Mouse (Mus musculus): ENCODE results near the gene Kdm4c.
"Not testable (repeated sequence)": the region's sequence is repeated elsewhere in the genome, so short reads cannot be mapped to it uniquely, and the experiment has no call there.

Gene Kdm4c

DNA sequence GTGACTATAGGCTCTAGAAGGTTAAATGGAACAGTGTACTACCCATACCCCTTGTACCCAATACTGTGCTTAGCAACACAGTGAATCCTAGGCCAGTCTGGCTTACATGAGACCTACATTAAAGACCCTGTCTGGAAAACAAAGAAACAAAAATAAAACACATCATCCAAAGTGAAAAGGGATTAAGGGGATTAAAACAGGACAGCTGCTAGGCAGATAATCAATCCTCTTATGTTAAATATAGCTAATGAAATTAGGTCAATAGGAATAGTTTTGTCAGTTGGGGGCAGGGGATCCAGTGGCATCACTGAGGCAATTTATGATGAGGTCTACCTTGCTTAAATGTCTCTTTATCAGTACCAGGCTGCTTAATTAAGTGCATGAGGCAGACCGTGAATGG is at the start of gene Kdm4c:
Gene Kdm4c (plus strand): TSS at position 322 of the 400 bp plus-strand sequence.
- no peak for DNase-seq (ENCODE audit: low read depth)

DNA sequence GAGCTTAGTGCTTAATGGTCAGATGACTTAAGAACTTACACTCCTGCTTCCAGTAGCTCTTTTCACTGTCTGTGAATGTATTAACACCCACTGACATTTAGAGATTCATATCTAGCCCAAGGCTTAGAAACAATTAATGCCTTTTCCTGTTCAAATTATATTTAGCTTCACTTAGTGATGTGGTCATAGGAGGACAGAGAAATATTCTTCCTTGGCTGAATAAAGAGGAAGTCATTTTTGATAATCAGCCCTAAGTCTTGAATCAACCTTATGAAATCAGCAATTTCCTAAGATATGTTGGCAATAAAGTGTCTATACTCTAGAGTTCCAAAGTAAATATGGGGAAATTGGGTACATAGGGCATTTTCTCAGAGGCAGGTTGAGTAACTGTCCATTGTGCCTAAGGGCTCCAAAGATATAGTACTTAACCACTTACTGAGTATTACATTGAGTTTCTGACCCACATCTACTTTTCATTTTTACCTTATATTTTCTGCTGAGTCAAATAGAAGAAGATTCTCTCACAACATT is 41.0 kb upstream of the Kdm4c start:
- DNase-seq (ENCODE audit: low read depth) = no peak

DNA sequence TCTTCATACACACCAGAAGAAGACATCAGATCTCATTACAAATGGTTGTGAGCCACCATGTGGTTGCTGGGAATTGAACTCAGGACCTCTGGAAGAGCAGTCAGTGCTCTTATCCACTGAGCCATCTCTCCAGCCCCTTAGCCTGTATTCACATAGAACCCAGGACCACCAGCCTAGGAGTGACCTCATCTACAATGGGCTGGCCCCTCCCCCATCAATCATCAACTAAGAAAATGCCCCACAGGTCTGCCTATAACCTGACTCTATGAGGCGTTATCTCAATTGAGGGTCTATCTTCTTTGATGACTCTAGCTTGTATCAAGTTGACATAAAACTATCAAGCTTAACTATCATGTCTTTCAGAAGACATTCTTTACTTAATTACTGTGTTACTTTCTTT is 20.5 kb upstream of the Kdm4c start:
- DNase-seq (ENCODE audit: low read depth) = not testable (repeated sequence)

DNA sequence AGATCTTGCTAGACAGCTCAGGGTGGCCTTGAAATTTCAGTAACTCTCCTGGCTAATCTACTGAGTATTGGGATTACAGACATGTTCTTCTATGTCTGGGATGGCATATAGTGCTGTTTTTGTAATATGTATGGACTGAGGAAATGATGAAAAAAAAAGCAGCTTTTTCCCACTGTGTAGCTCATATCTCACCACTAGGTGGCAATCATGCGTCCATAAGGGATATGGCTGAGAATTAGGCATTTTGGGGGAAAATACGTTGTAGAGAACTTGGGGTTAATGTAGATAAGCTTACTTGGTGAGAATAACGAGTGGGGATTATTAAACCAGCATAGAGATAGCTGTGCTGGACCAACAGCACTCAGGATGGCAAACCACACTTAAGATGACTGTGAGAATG is 19.9 kb upstream of the Kdm4c start:
- peak; percentile 8 for DNase-seq (ENCODE audit: low read depth)

DNA sequence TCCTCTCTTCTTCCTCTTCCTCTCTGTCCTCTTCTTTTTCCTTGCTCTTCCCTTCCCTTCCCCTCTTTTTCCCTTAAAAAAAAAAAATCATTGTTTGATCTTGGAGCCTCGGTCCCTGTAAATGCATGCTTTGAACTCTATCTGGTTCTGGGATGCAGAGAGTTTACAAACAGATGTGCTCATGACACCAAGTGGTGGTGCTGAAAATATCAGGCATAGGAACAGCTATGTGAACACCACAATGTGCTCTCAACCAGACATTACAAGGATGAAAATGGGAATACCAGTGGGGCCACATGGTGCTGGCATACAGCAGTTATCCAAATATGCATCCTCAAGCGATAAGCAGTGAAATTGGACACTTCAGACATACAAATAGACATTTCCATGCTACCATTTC is 18.1 kb upstream of the Kdm4c start:
- DNase-seq (ENCODE audit: low read depth) = no peak

DNA sequence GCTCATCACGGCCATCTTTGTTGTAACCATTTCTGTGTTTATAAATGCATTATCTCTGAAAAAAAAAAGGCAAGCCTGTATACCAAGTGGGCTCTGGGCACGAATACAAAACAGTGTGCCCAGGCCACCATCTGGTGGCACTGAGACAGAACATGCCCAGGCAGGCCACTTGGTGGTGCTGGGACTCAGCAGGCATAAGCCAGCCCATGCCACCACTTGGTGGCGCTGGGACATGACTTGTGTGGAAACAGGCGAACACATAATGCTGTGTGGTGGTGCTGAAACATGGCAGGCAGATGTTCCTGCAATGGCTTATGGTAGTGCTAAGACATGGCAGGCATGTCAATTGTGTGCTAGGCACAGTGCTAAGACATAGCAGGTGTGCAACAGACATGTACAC is 11.3 kb upstream of the Kdm4c start:
- no peak for DNase-seq (ENCODE audit: low read depth)

DNA sequence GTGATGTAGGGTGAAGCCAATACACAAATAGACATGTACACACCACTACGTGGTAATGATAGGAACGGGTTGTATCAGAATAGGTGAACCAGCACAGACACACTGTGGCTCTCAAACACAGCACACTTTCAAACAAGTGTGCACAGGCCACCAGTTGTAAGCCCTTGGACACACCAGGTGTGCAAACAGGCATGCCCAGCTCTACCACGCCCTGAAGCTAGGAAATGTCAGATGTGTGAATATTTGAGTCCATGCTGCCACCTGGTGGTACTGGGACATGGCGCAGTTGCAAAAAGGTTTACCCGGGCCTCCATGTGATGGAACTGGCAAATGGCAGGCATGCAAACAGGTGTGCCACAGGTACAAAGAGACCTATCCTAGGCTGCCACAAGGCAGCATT is 10.9 kb upstream of the Kdm4c start:
- DNase-seq (ENCODE audit: low read depth) = no peak

DNA sequence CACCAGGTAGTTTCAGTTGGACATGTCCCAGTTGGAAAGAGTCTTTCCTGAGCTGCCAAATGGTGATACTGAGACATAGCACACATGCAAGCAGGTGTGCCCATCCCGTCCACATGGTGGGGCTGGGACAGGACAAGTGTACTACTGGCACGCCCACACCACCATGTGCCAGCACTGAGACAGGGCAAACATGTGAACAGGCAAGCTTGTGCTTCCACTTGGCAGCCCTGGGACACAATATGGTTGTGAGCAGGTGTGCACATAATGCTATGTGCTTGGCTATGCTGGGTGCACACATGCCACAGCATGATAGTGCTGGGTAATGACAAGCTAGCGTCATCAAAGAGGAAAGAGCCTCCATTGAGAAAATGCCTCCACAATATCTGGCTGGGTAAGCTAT is 8.8 kb upstream of the Kdm4c start:
- DNase-seq (ENCODE audit: low read depth) = no peak

DNA sequence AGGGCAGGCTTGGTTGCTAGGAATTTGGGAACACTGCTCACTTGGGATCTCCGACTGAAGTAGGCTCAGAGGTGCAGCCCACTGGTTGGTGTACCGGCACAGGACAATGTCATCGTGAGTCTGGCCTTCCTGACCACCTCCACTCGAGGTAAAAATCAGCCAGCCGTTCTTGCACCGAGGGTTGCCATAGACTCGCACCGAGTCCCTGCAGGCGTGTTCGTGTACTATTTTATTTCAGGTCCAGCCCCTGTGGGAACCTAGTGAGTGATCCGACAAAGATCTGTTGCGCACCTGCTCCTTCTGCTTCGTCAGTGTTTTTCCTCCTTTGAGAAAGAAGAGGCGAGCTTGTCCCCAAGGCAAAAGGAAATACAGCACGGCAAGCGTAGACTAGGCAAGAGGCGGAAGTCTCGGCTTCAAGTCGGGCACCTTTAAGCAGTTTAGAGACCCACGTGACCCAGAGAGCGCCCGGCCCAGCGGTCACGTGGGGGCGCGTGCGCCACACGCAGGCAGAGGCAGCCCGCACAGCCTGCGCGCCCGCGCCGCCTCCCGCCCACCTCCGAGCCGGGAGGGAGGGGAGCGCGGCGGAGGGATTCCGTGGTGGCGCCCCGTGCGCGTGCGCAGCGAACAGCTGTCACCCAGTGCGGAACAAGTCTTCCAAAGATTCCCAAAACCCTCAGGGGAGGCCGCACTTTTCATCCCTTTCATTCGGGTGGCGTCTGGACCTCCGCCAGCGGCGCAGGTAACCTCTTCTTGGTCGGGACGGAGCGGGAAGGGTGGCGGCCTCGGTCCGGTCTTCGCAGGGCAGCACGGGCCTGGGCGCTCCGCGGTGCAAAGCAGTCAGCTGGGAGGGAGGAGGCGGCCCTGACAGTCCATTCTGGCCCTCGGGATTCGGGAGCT is 9.3 kb downstream of the Kdm4c start:
- peak; percentile 85 for DNase-seq (ENCODE audit: low read depth)

DNA sequence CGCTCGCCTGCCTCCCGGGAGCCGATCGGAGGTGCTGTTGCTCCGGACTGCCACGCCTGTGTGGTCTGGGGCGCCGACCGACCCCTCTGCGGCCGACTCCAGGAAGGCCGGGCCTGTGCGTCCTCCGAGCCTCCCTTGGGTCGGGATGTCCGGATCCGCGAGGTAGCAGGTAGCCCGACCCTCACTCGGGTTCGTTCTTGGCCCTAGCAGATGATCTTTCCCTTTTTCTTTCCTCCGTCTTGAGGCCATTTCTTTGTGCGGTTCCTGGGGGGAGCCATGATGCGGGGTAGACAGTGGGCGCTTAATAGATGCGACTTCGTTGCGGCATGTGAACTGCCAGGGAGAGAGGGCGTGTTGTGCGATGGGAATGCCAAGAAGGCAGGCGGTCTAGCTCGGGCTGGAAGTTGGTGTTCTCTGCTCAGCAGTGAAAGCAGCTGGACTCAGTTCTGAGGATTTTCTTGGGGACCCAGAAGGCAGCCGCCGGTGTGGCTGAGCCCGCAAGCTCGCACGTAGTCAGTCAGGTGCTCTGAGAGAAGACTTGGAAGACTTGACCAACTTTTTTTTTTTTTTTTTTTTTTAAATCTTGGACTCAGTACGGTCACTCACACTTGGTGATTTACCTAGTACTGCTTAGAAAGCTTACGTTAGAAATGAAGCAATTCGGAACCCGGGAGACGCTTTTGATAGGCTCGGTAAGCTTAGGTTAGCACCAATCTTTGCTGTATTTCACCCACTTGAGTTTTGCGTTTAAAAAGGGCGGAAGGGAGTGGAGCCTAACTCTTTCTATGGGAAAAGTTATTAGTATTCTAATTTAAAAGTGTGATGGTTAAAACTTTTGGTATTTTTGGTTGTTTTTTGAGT is 10.2 kb downstream of the Kdm4c start:
- peak; percentile 31 for DNase-seq (ENCODE audit: low read depth)

DNA sequence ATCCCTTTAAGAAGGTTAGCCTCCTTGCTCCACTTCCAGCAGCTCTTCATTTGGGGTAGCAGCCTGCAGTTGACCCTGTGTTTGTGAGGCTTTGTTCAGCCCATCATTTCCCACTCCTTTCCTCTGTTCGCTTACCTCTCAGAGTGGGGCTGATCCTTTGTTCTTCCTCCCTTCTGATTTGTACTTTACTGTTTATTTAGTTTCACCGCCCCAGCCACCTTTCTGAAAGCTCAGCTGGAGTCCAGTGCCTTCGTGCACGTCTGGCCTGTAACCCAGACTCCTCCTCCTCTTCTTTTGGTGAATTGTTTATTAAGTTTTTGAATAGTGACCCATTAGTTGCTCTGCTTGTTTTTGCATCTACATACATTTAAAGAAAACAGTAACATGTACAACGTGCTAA is 15.6 kb downstream of the Kdm4c start:
- DNase-seq (ENCODE audit: low read depth) = no peak

DNA sequence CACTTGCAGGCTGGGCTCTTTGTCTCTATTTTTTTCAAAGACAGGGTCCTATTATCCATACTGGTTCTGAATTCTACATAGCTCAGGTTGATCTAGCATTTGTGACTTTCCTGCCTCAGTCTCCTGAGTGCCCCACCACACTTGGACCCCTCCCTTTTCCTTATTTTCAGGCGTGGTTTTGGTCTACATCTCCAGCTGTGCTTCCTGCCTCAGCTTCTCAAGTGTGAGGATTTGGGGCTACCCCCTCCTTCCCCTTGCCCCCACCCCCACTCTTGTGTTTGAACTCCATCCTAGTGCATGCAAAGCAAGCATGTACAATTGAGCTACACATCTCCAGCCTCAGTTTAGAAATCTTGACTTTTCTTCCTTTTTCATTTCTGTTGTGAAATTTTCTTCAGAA is 16.2 kb downstream of the Kdm4c start:
- no peak for DNase-seq (ENCODE audit: low read depth)

DNA sequence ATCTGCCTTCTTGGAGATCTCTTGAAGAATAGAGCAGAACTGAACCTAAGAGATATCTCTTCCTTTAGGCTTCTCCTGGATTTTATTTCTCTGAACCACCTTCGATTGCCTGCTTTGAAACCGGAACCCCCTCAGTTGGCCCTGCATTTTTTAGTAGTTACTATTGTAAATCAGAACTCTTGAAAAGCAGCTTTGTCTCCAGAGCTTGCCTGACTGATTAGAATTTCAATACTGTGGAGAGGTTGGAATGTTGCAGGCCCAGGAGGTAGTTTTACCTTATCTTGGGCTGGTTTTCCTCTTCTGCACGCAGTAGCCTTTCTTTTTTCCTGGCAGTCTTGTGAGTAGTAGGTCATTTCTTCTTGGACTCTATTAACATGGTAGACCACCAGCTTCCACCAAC is 17.0 kb downstream of the Kdm4c start:
- no peak for DNase-seq (ENCODE audit: low read depth)

DNA sequence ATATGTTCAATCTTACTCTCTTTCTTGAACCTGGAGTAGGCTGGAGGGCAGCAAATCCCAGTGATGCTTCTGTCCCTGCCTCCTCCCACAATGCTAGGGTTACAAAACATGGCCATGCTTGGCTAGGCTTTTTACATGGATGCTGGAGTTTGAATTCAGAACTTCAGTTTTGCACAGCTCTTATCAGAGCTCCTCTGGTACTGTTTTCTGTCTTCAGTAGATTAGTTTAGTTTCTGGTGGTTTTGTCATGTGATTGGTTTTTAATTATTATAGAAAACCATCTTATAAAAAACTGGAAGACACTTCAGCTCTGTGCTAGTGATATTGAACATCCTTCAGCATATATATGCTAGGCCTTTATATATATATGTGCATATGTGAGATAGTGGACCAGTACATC is 19.6 kb downstream of the Kdm4c start:
- no peak for DNase-seq (ENCODE audit: low read depth)

DNA sequence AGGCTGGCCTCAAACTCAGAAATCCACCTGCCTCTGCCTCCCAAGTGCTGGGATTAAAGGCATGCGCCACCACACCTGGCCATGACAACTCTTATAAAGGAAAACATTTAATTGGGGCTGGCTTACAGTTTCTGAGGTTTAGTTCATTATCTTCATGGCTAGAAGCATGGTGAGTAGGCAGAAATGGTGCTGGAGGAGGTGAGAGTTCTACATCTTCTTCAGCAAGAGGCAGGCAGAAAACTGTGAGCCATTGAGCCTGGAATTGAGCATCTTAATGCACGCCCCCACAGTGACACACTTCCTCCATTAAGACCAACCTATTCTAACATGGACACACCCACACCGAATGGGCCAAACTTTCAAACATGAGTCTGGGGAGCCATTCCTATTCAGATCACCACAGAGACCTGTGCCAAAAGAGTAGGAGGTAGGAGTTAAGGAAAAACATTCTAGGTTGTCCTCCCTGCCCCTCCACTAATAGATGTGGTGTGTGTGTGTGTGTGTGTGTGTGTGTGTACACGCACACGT is 22.2 kb downstream of the Kdm4c start:
- no peak for DNase-seq (ENCODE audit: low read depth)

DNA sequence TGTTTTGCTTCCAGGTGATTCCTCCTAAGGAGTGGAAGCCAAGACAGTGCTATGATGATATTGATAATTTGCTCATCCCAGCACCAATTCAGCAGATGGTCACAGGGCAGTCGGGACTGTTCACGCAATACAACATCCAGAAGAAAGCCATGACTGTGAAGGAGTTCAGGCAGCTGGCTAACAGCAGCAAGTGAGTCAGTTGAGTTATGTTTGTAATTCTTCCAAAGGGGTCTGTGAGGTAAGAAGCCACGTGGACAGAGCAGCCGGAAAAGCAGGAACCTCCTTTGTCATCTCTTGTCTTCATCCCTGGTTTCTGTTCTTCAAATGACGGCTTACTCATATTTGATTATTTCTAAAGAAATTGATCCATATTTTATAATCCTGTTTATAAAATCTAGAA is 28.9 kb downstream of the Kdm4c start:
- no peak for DNase-seq (ENCODE audit: low read depth)

DNA sequence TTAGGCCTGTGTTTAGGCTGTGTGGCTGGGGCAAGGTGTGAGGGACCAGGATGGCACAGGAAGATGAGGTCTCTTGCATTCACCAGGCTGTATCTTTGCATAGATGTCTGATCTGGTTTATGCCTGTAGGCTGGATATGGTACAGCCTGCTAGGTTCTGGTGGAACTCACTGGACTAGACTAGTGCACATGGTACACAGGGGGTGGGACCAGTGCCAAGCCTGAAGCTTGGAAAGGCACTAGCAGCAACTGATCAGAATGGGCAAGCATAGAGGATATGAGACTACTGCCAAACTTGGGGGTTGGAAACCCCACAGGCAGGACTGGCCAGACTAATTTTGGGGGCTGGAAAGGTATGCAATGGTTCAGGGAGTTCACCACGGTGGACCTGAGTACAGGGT is 35.2 kb downstream of the Kdm4c start:
- DNase-seq (ENCODE audit: low read depth) = no peak

DNA sequence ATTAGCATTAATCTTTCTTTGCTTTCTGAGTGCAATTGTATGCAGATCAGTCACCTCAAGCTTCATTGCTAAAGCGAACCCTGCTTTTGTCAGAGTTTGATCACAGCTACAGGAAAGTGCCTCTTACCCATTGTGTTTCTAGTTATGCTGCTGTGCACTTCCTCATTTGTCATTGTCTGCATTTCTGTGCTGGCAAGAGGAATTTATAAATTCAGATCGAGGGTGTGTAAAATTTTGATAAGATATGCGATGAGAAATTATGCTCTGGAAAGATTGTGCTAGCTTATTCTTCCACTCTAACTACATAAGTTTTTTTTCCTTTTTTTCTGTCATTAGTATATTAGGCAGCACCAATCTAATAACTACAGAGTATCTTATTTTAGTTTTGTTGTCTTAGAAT is 37.9 kb downstream of the Kdm4c start:
- no peak for DNase-seq (ENCODE audit: low read depth)

DNA sequence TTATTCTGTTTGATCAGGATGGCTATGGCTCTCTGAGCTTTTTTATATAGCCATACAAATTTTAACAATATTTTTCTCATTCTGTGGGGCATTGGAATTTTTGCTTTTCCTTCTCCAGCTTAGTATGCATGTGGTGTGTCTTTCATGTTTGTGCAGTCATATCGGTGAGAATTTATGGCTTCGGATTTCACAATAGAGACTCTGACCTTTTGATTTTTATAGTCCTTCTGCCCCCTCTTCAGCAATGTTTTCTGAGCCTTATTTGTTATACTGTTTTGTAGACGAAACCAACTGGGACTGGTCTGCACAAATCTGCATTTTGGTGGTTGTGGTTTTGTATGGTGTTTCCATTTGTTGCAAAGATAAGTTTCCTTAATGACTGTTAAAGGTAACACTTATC is 45.6 kb downstream of the Kdm4c start:
- DNase-seq (ENCODE audit: low read depth) = no peak

DNA sequence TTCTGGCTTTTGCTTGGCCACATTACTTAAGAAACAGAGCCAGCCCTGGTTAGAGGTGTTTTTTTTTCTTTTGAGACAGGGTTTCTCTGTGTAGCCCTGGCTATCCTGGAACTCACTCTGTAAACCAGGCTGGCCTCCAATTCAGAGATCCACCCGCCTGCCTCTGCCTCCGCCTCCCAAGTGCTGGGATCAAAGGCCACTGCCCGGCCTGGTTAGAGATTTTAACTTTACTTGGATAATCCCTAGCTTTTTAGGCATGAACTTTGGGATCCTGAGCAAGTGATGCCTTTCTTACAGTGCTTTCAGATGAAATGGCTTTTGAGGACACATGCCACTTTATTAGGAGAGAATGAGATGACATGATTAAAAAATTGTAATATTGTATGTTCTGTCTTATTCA is 52.4 kb downstream of the Kdm4c start:
- DNase-seq (ENCODE audit: low read depth) = no peak

DNA sequence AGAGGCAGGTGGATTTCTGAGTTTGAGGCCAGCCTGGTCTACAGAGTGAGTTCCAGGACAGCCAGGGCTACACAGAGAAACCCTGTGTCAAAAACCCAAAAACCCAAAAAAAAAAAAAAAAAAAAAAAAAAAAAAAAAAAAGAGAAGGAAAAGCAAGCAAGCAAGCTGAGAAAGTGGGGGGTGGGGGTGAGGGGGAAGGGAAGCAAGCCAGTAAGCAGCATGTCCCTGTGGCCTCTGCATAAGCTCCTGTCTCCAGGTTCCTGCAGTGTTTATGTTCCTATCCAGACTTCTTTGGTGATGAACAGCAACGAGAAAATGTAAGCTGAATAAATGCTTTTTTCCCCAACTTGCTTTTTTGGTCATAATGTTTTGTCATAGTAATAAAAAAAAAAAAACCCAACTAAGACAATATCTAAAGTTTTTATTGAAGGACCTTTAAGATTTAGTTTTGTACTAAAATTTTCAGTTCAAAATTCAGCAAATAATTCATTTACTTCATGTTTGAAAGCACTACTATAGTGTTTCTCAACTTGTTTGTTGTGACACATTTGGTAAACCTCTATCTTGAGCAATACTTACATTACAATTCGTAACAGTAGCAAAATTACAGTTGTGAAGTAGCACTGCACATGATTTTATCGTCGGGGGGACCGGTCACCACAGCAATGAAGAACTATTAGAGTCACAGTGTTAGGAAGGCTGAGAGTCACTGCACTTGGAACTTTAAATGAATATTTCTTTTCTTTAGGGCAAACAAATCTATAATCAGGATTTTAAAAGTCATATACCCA is 63.2 kb downstream of the Kdm4c start:
- DNase-seq (ENCODE audit: low read depth) = no peak

DNA sequence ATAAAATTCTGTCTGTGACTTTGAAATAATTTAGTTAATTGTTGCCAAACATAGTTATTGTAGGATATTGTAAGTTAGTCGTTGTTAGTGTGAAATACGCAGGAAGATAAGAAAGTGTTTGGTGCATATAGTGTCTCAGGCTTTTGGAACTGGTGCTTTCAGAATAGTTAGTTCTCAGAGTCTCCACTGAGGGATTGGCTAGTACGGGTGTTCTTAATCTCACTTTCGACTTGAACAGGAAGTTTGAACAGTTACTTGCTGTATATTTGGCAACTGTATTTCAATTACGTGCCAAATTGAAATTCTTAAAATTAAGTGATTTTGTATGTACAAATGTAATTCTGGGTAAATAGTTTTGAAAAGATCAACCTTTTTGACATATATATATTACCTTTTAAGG is 68.8 kb downstream of the Kdm4c start:
- DNase-seq (ENCODE audit: low read depth) = no peak

Data from c-Kit-positive CD71-positive TER-119-negative erythroid progenitor cells, embryonic 14.5 days (primary cell).